Mouse (Mus musculus) cerebellum, adult 2 months (tissue): Measurements from ENCODE around the gene Arhgap32.

Source experiments
- CTCF ChIP-seq: fragments of 200-500 bp; IDR thresholded peaks from 2 replicates; pipeline ENCODE4 v1.5.1; 2011; ENCODE audit warnings: low read depth, mild to moderate bottlenecking, control low read depth, low read length, moderate library complexity, borderline replicate concordance; ENCODE audit not compliant: insufficient read depth
- POLR2A ChIP-seq: fragments of 200-500 bp; IDR thresholded peaks from 2 replicates; pipeline ENCODE4 v1.6.1; 2011; ENCODE audit warnings: low read length, control low read depth, borderline replicate concordance; ENCODE audit not compliant: insufficient read depth

DNA sequence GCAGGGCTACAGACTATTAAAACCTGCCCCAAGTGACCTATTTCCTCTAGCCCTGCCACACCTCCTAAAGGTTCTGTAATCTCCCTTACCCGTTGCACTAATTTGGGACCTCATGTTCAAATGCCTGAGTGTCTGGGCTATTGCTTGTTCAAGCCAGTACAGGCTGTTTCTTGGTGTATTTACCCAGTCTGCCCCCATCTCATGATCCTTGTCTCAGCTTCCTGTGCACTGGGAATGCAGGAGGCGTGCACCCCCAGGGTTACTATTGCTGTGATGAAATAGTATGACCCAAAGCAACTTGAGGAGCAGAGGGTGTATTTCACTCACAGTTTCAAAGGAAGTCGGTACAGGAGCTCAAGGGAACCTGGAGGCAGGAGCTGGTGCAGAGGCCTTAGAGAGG lies 26.9 kb downstream of the Arhgap32 start:
- no peak for TF ChIP-seq POLR2A
- TF ChIP-seq CTCF = no peak
